Mouse (Mus musculus) cortical plate, adult 2 months (tissue): ENCODE results near the gene Hacl1.

Experiments used
- CTCF ChIP-seq: fragments of 200-500 bp; IDR thresholded peaks from 2 replicates; pipeline ENCODE4 v1.5.1; 2011; ENCODE audit warnings: mild to moderate bottlenecking, control low read depth, low read length; ENCODE audit not compliant: insufficient read depth; ENCODE audit errors: extremely low read depth
- POLR2A ChIP-seq: fragments of 200-500 bp; IDR thresholded peaks from 2 replicates; pipeline ENCODE4 v1.6.1; 2011; ENCODE audit warnings: mild to moderate bottlenecking, low read length, control low read depth; ENCODE audit not compliant: insufficient read depth; ENCODE audit errors: extremely low read depth

DNA sequence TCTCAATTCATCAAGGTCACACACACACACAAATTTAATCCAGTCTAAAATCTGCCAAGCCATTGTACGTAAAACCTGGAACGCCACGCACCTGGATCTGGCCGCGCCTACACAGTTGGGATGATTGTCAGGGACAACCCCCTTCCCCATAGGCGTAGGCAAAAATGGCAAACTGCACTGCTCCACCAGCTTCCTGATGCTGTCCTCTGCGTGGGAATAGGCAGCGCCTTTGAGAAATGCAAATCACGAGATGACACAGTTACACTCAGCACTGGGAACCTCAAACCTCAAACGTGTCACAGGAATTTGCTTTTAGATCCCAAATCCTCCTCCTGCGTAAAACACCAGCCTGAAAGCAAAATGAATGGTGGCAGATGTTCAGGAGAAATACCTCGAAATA lies 18.3 kb downstream of the Hacl1 start:
- TF ChIP-seq POLR2A (no peak), CTCF (no peak)
